Mouse (Mus musculus) forebrain, embryonic 14.5 days (tissue): ENCODE data around the gene Smyd1. TPM values are rescaled to one million over a fixed set of nuclear protein-coding genes. Genes with fewer than 3 reads are reported as not detected.
"Not testable (repeated sequence)": the region's sequence is repeated elsewhere in the genome, so short reads cannot be mapped to it uniquely, and the experiment has no call there.

ENCODE experiments used
- ATAC-seq: fragments of 200-750 bp; cut with Nextera tagmentation; 2 replicates; pipeline ENCODE4 v1.8.0; 2017; ENCODE audit warnings: mild to moderate bottlenecking, moderate library complexity
- DNase-seq: peaks from one replicate; pipeline ENCODE4 v3.0.0-alpha.2; 2015; ENCODE audit warnings: low spot score
- H3K27ac ChIP-seq: fragments of 300-500 bp; sonication (generic); 2 replicates; pipeline ENCODE4 v1.5.1; 2014; ENCODE audit warnings: low read depth, mild to moderate bottlenecking, control low read depth, low read length, moderate library complexity
- H3K27me3 ChIP-seq: fragments of 300-500 bp; sonication (generic); replicated peaks from 2 replicates; pipeline ENCODE4 v1.6.1; 2014; ENCODE audit warnings: low read length, control low read depth, mixed read lengths; ENCODE audit not compliant: control insufficient read depth, insufficient read depth
- H3K36me3 ChIP-seq: fragments of 300-500 bp; sonication (generic); 2 replicates; pipeline ENCODE4 v1.6.1; 2014; ENCODE audit warnings: low read length, control low read depth; ENCODE audit not compliant: control insufficient read depth, insufficient read depth
- H3K4me1 ChIP-seq: fragments of 300-500 bp; sonication (generic); 2 replicates; pipeline ENCODE4 v1.6.1; 2014; ENCODE audit warnings: antibody characterized with exemption, low read length, control low read depth; ENCODE audit not compliant: control insufficient read depth, insufficient read depth
- H3K4me2 ChIP-seq: fragments of 300-500 bp; sonication (generic); 2 replicates; pipeline ENCODE4 v1.6.1; 2014; ENCODE audit warnings: mild to moderate bottlenecking, control low read depth, low read length
- H3K4me3 ChIP-seq: fragments of 300-500 bp; sonication (generic); 2 replicates; pipeline ENCODE4 v1.5.1; 2014; ENCODE audit warnings: low read depth, low read length, control low read depth
- H3K9ac ChIP-seq: fragments of 300-500 bp; sonication (generic); 2 replicates; pipeline ENCODE4 v1.6.1; 2014; ENCODE audit warnings: mild to moderate bottlenecking, low read length, control low read depth, moderate library complexity
- H3K9me3 ChIP-seq: fragments of 300-500 bp; sonication (generic); replicated peaks from 2 replicates; pipeline ENCODE4 v1.6.1; 2016; ENCODE audit warnings: low read length, control low read depth, mixed read lengths; ENCODE audit not compliant: control insufficient read depth
- WGBS: fragments of 180-500 bp; shearing (Covaris S2); extraction: QIAGEN DNeasy Blood & Tissue Kit; methylation state at CpG from one replicate; pipeline ENCODE4 v1.1.7; 2014; 5-methylcytosine and 5-hydroxymethylcytosine counted together
- polyA plus RNA-seq: library from polyadenylated mRNA; unstranded; fragments of >200 nt; fragmentation: Nextera tagmentation; extraction: Ambion mirVana; gene quantifications from 2 replicates; pipeline ENCODE4 v1.2.1, GENCODE M21; 2014

The Smyd1 gene
- polyA plus RNA-seq, 1 experiment from 2014 or later = 0.08 TPM

DNA sequence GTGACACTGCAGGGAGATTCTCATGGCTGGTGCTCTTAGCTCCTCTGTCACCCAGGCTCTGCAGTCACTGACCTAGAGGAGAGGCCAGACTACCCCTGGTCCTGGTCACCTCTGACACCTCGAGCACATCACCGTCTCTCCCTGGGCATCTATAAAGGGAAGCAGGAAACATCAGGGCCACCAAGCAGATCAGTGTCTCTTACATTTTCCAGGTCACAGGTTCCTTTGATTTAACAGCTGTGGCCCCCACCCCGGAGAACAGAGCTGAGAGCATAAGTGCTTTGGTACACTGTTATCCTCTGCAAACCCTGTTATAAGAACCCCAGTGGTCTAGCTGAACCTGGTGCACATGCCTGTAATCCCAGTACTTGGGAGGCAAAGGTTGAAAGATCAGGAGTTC is 11.0 kb upstream of the Smyd1 start:
- H3K9me3 ChIP-seq = no peaks in the 10 kb centered on the region
- H3K27me3 ChIP-seq = no peaks in the 10 kb centered on the region
- no peak overlapping the region for H3K27ac ChIP-seq
- 79% methylated on average over 3 of the region's 3 CpGs for WGBS
- DNase-seq = no peak
- H3K9ac ChIP-seq = no peak overlapping the region
- H3K4me1 ChIP-seq = no peaks in the 10 kb centered on the region
- no peak for ATAC-seq
- H3K4me3 ChIP-seq = no peak overlapping the region
- no peak overlapping the region for H3K4me2 ChIP-seq
- no peaks in the 10 kb centered on the region for H3K36me3 ChIP-seq

DNA sequence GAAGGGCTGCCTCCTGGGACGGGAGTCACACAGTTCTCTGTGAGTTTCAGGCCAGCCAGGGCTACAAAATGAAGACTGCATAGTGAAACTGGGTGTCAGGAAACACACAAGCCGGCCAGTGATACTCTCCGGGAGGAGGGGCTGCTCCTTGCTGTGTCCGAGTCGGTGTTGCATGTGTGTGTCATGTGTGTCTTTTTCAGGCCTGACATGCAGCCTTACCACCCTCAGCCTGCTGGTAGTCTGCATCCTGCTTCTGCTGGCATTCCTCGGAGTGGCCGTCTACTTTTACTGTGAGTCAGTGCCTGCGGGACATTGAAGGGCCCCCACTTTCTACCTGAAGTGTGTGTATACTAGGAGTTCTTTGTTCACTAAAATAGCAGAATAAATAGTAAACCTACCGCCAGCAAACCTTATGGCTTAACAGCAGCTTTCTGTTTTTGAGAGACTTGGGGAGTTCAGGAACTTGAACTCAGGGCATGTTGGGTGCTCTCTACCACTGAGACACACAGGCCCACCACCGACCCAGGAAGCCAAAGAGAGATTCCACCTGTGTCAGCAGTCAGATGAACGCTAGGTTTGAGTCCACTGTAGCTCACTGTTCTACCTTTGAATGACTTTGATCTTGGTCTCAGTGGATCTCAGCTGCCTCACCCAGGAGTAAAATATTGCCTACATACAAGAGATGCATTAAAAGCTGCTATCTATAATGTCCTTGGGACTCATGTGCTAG is 10.4 kb upstream of the Smyd1 start:
- Histone ChIP-seq H3K9ac (no peak overlapping the region), H3K4me3 (no peak overlapping the region), H3K4me2 (no peak overlapping the region), H3K4me1 (no peaks in the 10 kb centered on the region), H3K27ac (no peak overlapping the region), H3K9me3 (no peaks in the 10 kb centered on the region), H3K27me3 (no peaks in the 10 kb centered on the region), H3K36me3 (no peaks in the 10 kb centered on the region)
- 86% methylated on average over 11 of the region's 11 CpGs for WGBS
- ATAC-seq (no peak), DNase-seq (no peak)

DNA sequence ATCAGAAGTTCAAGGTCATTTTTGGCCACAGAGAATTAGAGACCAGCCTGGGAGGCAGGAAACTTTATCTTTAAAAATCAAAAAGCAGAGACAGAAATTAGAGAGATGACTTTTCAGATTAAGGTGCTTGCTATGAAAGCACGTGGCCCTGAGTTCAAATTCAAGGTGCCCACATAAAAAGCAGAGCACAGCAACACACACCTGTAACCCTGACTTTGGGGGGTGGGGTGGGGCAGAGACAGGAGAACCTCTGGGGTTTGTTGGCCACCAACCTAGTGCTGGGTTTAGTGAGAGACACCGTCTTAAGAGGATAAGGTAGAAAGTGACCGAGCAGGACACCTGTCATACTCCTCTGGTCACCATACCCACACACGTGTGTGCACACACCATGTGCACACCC is 9.5 kb upstream of the Smyd1 start:
- ATAC-seq, H3K9ac ChIP-seq, H3K27ac ChIP-seq, H3K36me3 ChIP-seq, H3K4me3 ChIP-seq, H3K9me3 ChIP-seq, H3K27me3 ChIP-seq, H3K4me1 ChIP-seq, DNase-seq, H3K4me2 ChIP-seq: not testable (repeated sequence)
- WGBS = 90% methylated on average over 1 of the region's 4 CpGs

DNA sequence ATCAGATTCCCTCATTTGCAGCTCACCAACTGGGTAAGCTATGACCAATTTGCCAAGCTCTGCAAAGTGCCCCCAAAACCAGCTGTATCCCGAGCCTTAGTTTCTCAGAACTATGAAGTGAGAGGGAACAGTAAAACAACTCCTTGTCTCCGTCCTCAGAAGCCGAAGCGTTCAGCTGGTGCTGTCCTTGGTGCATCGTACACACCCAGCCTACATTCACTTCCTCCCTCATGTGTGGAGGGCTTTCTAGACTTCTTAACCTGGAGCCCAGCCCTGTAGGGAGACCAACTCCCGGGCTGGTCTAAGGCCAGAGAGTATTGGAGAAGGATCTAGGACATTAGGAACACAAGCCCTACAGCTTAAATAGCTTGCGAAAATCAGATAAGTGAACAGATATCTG is 8.5 kb upstream of the Smyd1 start:
- Histone ChIP-seq H3K4me2 (no peak overlapping the region), H3K9ac (no peak overlapping the region), H3K9me3 (no peaks in the 10 kb centered on the region), H3K4me3 (no peak overlapping the region), H3K27ac (no peak overlapping the region), H3K36me3 (no peaks in the 10 kb centered on the region), H3K27me3 (no peaks in the 10 kb centered on the region), H3K4me1 (no peaks in the 10 kb centered on the region)
- ATAC-seq = no peak
- 91% methylated on average over 7 of the region's 7 CpGs for WGBS
- DNase-seq = no peak

DNA sequence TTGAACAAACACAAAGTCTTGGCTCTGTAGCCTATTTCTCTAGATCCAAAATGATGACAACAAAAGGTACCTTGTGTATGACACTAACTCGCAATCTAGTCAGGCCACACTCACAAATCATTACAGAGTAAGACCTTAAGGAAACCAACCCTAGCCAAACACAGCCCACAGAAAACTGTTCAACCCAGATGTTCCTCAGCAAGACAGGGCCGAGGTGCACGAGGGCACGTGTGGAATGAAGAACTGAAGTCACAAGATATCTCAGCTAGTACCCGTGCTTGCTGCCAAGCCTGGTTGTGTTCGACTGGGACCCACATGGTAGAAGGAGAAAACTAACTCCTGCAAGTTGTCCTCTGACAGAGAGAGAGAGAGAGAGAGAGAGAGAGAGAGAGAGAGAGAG is 7.8 kb upstream of the Smyd1 start:
- 92% methylated on average over 6 of the region's 6 CpGs for WGBS
- no peaks in the 10 kb centered on the region for H3K4me1 ChIP-seq

DNA sequence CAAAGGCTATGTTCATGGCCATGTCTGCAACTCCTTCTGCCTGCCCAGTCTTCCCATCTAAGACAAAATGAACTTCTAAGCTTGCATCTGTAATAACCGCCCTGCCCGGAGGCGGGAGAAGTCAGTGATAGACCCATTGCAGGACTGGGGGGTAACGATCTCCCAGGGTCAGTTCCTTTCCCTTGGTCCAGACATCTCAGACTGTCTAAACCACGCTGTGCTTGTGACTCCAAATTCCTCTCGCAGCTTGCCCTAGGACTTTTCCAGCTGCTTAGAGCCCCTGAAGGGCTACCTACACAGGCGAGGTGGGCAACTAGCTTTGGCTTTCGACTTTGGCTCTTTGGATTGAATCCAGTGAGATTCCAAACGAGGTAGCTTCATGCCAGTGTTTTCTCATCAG is 2.8 kb upstream of the Smyd1 start:
- no peaks in the 10 kb centered on the region for H3K27me3 ChIP-seq
- DNase-seq = no peak
- H3K36me3 ChIP-seq = no peaks in the 10 kb centered on the region
- H3K9me3 ChIP-seq = no peaks in the 10 kb centered on the region
- H3K4me3 ChIP-seq = no peak overlapping the region
- no peak overlapping the region for H3K4me2 ChIP-seq
- H3K4me1 ChIP-seq = no peaks in the 10 kb centered on the region
- 88% methylated on average over 9 of the region's 9 CpGs for whole genome bisulfite sequencing
- no peak for ATAC-seq
- no peak overlapping the region for H3K27ac ChIP-seq
- H3K9ac ChIP-seq = no peak overlapping the region

More for the DNA sequence above, 7.8 kb upstream of the Smyd1 start:
- DNase-seq (no peak), ATAC-seq (no peak)
- Histone ChIP-seq H3K27ac (no peak overlapping the region), H3K27me3 (no peaks in the 10 kb centered on the region), H3K9ac (no peak overlapping the region), H3K36me3 (no peaks in the 10 kb centered on the region), H3K9me3 (no peaks in the 10 kb centered on the region), H3K4me3 (no peak overlapping the region), H3K4me2 (no peak overlapping the region)

DNA sequence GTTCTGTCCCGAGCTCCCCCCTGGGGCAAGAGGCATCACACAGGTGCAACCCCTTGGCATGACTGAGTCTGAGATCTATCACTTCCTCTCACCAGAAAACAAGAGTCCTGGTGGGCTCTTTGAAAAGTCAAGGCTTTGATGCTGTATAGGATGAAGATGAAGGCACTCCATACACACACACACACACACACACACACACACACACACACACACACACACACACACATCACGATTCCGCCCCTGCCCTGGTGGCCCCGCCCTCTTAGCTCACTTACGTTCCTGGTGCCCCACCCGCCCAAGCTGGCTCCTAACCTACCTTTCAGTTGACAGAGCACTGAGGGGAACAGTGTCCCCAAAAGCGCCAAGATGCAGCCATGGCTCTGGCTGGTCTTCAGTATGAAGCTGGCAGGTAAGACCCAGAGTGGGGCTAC is 473 bp upstream of the Smyd1 start, which contains the start of gene Cd8b1:
Gene Cd8b1, plus strand, starts transcription at position 298 of the 431 bp plus-strand sequence.
- no peak for ATAC-seq
- Histone ChIP-seq H3K9me3 (no peaks in the 10 kb centered on the region), H3K4me2 (no peak within 1 kb of the TSS), H3K36me3 (no peaks in the 10 kb centered on the region), H3K27ac (no peak within 1 kb of the TSS), H3K27me3 (no peaks in the 10 kb centered on the region), H3K9ac (no peak within 1 kb of the TSS), H3K4me1 (no peaks in the 10 kb centered on the region), H3K4me3 (no peak within 1 kb of the TSS)
- DNase-seq = no peak
- WGBS = 93% methylated on average over 7 of the region's 7 CpGs

DNA sequence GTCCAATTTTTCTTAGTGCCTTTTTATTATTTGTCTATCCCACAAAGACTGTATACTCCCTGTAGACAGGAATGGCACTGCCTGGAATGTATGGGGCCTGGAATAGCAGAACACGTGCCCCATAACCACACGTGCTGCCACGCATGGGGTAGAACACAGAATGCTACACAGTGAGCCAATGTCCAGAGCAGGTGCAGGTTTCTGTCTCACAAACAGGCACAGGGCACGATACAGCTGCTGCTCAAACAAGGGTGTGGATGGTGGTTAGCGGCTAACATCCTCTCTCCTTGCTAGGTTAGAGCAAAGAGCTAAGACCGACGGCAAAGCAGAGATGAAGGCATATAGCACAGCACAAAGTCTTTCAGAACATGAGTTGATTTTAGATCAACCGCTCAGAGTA is 14.5 kb downstream of the Smyd1 start:
- no peaks in the 10 kb centered on the region for H3K9me3 ChIP-seq
- H3K9ac ChIP-seq = no peak overlapping the region
- DNase-seq (no peak), ATAC-seq (no peak)
- no peaks in the 10 kb centered on the region for H3K36me3 ChIP-seq
- H3K4me2 ChIP-seq = no peak overlapping the region
- no peaks in the 10 kb centered on the region for H3K4me1 ChIP-seq
- 89% methylated on average over 8 of the region's 8 CpGs for WGBS
- H3K27me3 ChIP-seq = no peaks in the 10 kb centered on the region
- no peak overlapping the region for H3K27ac ChIP-seq
- no peak overlapping the region for H3K4me3 ChIP-seq

DNA sequence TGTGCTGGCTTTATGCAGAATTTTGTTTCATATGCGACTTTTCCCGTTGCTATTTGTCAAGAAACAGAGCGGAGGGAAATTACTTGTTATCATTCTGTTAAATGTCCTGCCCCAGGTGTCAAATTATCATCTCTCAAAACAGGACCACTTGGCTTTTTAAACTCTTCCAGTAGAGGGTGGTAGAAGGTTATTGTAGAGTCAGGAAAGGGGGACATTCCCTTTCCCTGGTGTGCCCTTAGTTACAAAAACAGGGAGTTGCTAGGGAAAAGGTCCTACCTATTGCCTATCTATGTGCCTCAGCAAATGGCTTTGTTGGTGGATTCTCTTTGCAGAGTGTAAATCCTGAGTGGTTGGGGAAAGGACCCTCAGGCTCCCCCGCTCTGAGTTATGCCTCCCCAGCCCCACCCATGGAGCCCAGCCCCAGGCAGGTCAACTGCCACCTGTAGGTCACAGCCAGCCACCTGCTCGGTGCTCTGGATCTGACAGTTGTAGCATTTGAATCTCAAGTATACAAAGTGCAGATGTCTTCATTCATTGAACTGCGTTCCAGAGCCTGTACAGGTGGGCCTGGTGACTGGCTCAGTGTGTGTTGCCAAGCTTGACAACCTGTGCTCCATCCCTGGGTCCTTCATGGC is 19.8 kb downstream of the Smyd1 start:
- Histone ChIP-seq H3K36me3 (no peaks in the 10 kb centered on the region), H3K4me2 (no peak overlapping the region), H3K4me1 (no peaks in the 10 kb centered on the region), H3K9ac (no peak overlapping the region), H3K27ac (no peak overlapping the region), H3K27me3 (no peaks in the 10 kb centered on the region), H3K9me3 (no peaks in the 10 kb centered on the region), H3K4me3 (no peak overlapping the region)
- DNase-seq (peak; percentile 1), ATAC-seq (no peak)
- 79% methylated on average over 6 of the region's 6 CpGs for WGBS
